Mouse (Mus musculus) CD4-positive naive resting alpha-beta T cell, adult 57 days (primary cell): ENCODE results near the gene Abhd10. TPM values are rescaled to one million over a fixed set of nuclear protein-coding genes. Genes with fewer than 3 reads are reported as not detected.

Experiments
- total RNA-seq: library from RNA; stranded (reverse); gene quantifications from one replicate; pipeline ENCODE4 v1.2.4, GENCODE M21; 2023

Gene Abhd10
- 44.4 TPM for total RNA-seq

GRCm38 (mm10) chr16:45742615-45743476 lies at the start of gene Abhd10:
Gene Abhd10, minus strand, starts transcription at chr16:45742955.

GRCm38 (mm10) chr16:45724061-45724741 lies 18.6 kb downstream of the Abhd10 start, which contains the start of gene Tagln3:
Gene Tagln3, minus strand, starts transcription at chr16:45724608.

GRCm38 (mm10) chr16:45693558-45693957 lies 49.2 kb downstream of the Abhd10 start, which contains the start of gene Tmprss7:
Gene Tmprss7, minus strand, starts transcription at chr16:45693658.

Other genes with a start within 250 kb of the Abhd10 start
- not detected for gene Gm609, start 250.0 kb downstream of the Abhd10 start, total RNA-seq
- not detected for gene Gm17783, start 210.9 kb downstream of the Abhd10 start, total RNA-seq
- not detected for gene Slc9c1, start 207.6 kb downstream of the Abhd10 start, total RNA-seq
- gene Gcsam, start 132.6 kb downstream of the Abhd10 start, total RNA-seq, result 0.33 TPM
- not detected for gene BC016579, start 88.9 kb downstream of the Abhd10 start, total RNA-seq
- 0.24 TPM for gene Tmprss7, start 49.3 kb downstream of the Abhd10 start, total RNA-seq
- gene Tagln3, start 18.3 kb downstream of the Abhd10 start, total RNA-seq, result not detected
- gene Phldb2, start 210.6 kb upstream of the Abhd10 start, total RNA-seq, result 0.80 TPM